Mouse (Mus musculus) layer of hippocampus, adult 9-11 months (tissue): ENCODE results near the gene Ap3b2.
"Not testable (repeated sequence)": the region's sequence is repeated elsewhere in the genome, so short reads cannot be mapped to it uniquely, and the experiment has no call there.

Experiments
- DNase-seq: peaks from one replicate; pipeline ENCODE4 v3.0.0; 2022

Gene Ap3b2

DNA sequence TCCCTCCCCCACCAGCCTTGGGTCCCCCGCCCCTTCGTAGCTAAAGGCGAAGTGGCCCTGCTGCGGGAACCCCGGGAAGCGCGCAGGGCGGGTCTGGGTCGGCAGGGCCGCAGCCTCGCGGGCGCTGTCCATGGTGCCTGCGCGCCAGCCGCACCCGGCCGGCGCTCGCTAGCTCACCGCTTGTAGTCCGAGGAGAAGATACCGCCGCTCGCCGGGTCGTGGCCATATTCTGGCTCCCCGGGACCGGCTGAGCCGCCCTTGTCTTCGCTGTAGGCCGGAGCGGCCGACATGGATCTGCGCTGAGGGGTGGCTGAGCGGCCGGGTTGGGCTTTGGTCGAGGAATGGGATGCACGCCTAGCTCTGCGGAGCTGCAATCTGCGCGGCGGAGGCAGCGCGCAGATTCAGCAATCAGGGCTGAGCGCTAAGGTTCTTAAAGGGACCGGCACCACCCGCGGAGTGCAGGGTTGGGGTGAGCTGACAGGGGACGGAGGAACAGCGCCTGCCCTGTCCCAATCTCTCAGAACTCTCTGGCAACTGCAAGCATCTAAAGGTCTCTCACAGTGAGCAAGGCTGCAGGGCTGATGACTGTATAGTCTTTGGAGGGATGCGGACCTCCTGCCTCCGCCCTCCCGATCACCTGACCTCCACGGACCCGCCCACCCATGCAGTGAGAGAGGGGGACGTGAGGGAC lies at the start of gene Ap3b2:
TSS of gene Ap3b2 (minus strand) at position 595 of the 691 bp plus-strand sequence.
- peak; percentile 48 for DNase-seq

DNA sequence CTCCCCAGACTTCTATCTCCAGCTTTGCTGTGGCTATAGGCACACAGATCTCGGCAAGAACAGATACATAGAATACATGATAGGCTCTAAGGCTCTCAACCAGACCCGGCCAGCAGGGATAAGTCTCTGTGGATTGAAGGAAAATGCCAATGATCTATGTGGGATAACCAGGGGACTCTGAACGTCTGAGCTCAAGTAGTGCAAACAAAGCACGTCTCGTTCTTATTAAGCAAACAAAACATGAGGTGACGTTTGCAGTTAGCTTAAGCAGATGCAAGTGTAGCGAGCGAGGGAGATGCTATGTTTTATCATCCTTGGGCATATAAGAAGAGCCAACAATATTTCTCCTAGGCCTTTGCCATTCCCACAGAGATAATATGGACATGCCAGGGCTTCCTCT lies 49.2 kb upstream of the Ap3b2 start:
- DNase-seq = no peak

DNA sequence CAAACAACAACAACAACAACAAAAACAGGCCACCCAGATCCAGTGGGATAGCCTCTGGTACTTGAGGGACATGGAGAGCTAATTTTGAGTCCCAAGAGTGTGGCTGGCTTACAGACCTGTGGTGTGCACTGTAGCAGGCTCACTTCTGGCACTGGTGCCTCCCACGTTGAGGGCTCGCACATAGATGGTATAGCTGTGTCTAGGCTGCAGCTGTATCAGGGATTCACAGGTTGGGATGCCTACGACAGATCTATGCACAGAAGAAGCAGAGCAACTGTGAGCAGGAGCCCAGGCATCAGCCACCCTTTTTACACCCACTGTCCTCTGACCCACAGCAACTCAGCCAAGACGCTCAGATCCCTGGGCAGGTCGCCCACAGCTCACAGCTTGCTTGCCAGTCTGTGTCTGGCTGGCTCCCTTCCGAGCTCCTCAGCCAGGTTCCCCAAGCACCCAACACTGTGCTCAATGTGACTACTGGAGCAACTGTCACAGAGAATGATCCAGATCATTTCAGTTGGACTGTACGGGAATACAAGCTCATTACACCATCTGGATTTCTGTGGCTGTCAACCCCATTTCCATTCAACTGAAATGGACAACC lies 48.3 kb upstream of the Ap3b2 start:
- peak; percentile 81 for DNase-seq

DNA sequence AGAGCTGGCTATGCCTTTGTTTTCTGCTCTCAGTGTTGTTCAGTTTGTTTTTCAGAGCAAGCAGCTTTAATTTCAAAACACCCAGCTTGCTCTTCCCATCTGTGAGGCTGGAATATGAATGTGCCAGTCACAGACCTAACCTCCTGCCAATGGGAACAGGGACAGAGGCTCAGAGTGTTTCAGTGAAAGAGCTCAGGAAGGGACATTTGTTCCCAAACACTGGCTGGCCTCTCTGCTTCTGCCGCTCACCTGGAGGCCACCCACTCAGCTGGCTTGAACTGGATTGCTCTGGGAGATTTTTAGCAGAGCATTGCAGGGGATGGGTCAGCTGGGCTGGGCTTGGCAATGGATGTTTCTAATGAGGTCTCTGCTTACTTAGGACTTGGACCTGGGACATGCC lies 47.3 kb upstream of the Ap3b2 start:
- DNase-seq = no peak

DNA sequence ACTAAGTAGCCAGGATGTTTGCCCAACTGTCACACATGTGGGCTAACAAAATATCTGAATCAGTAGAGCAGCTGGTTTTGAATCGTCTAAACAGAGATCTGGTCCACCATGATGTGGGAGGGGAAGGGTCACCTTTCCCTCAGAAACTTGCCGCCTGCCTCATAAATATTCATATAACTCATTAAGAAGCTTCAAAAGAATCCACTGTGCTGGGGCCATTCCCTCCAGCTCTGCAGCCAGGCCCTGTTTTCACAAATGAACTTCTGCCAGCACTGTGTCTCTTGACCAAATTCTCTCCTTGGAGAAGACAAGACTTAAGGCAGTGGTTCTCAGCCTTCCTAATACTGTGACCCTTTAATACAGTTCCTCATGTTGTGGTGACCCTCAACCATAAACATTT lies 45.8 kb upstream of the Ap3b2 start:
- peak; percentile 26 for DNase-seq

DNA sequence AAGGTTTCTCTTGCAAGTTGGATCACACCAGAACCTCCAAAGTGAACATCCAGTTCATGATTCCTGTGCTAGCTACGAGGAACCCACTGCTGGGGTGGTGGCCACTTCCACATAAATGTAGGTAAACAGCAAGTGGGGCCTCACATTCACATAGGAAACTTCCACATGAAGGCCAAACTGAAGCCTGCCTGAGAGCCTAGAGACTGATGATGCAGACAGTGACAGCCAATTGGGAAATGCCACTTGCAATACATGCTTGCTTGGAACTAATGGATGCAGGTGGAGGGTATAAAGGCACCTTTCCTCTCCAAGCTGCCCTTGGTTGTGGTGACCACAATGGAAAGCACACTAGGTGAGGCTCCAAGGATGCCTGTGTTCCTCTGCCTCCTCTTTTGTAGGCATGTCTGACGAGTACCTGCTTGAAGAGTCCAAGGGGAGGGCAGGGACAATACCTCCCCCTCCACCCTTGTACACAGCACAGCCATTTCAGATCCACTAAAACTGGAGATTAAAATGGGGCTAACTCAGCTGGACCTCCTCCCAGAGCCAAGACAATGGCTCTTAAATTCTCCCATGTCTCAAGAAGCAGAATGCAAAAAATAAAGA lies 44.4 kb upstream of the Ap3b2 start:
- peak; percentile 34 for DNase-seq

DNA sequence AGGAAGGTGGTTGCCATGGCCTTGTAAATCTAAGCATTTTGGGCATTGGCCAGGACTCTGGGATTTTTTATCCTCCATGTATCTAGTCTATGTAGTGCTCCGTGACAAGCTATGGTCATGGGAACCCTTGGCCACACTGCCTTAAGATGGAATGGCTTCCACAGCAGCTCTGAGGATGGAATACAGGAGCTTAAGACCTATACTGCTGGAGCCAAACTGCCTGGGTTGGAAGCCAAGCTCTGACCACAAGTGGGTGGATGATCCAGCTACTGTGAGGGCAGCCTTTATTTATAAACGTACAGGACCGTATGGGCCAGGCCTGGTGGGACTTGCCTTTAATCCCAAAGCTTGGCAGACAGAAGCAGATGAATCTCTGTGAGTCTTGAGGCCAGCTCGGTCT lies 42.8 kb upstream of the Ap3b2 start:
- no peak for DNase-seq

DNA sequence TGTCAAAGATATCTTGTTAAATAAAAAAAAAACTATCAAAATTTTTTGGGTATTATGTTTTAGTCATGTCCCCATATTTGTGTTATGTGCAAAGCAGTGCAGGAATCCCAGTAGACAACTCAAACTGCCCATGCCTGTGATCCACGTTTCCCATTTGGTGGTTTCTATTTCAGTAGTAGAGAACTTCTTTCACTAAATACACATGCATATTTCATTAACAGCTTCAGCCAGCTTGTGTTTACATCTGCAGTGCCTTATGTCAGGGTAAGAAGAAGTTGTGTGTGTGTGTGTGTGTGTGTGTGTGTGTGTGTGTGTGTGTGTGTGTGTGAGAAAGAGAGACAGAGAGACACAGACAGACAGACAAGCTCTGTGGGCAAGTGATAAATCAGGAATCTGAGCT lies 37.7 kb upstream of the Ap3b2 start:
- DNase-seq = no peak

DNA sequence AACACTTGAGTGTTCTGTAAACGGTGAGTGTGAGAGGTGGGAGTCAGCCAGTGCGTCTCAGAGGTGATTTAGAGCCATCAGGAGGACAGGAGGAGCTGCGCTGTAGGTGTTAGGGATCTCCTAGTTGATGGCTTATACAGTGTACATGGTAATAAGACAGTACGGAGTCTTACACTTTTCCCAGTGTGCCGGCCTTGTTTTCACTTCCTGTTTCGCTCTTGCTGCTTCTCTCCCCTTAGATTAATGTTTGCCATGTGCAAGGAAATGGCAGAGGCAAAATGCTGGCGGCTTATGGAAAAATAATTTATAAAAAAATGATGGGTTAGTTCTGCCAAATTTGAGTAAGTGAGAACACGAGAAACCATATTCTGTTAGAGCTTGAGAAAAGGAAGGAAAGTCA lies 35.2 kb upstream of the Ap3b2 start:
- no peak for DNase-seq

DNA sequence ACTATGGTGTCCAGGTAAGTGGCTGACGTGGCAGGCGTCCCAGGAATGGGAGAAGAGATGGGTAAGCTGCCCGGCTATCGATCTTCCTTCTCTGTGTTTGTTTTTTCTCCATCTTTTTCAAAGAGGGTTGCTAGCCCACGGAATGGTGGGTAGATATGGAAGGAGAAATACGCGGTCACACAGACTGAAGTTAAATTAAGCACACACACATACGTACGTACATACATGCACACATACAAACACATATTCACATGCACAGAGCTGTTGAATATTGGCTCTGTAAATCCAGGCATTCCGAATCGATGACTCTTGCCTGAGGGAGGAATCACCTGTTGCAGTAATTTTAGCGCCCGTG lies 29.9 kb upstream of the Ap3b2 start:
- no peak for DNase-seq

DNA sequence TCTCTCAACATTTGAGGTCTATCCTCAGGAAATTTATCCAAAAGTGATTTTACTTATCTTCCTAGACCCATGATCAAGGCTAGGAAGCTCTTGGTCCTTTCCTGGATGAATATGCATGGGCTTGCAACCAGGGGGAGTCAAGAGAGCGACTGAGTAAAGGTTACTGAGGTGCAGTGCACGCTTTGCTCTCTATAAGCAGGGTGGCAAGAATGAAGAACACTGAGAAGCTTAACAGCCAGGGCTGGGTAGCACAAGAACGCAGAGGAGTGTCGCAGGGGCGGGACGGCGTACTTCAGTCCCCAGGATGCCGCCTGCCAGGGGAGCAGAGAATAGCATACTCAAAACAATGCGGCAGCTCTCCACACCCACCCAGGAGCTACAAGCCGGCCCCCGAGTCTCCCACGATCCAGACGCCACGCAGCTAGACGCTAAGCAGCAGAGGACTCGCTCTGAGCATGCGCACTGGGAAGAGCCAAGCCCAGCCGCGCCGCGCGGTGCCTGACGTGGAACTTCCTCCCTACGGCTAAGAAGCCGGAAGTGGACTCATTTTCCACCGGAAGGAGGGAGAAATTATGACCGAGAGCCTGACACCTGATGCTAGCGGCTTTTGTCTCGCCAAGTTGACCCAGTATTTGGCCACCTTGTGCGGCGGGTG lies 29.4 kb upstream of the Ap3b2 start:
- peak; percentile 92 for DNase-seq

DNA sequence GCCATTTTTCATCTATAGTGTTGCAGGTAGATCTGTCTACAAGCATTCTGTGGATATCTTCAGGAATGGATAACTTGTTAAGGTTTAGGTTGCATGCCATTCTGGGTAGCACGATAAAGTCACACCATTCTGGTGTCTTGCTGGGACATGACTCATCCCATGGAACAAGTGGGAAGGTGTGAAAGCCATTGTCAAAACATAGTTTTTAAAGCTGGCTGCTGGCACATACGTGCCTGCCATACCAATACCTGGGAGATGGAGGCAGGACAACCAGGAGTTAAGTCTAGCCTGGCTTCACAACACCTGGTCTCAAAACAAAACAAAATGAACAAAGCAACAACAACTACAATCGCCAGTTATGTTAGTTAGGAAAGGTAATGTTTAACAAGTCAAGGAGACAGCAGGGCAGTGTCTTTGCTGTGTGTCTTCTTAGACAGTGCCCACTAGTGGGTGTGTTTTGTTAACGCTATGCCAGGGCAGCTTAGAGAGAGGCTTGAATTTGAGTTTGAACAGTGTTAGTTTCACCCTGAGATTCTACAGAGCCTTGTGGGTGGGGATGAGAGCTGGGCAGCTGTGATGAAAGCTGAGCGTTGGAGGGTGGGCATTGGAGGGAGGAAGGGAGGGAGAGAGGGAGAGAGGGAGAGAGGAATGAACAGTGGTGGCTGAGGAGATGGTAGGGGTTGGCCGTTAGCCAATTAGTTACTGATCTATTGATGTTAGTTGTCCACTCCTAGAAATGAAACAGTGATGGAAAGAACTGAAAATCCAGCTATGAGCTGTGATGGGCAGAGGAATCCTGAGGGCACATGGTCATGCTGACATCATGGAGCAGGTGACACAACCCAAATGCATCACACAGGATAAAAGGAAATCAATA lies 22.7 kb upstream of the Ap3b2 start:
- no peak for DNase-seq

DNA sequence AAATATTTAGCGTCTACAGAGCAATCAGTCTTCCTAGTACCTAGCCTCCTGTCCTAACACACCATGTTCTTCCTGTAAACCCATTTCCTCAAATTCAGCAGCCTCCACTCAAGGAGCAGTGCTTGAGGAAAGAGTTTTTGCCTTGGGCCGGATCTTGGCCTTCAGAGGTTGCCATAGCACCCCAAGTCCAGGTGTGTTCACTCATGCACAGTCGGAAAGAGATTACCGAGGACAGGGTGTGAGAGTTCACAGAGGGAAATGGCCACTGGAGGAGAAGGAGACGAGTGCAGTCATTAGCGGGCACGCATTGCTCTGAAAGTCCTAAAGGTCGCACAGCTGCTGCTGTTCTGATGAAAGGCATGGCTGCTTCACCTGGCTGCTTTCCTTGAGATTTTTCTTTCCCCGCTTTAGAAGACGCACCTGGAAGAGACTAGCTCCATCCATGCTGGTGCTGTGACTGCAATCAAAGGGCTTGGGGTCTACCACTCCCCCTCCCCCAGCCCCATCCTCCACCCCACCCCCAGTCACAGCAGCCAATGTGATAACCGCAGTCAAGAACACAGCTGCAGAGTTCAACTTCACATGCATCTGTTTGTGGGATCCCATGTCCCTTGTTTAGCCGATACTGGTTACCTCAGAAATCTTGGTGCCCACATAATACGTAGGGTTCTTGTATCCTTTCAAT lies 21.3 kb upstream of the Ap3b2 start:
- no peak for DNase-seq

DNA sequence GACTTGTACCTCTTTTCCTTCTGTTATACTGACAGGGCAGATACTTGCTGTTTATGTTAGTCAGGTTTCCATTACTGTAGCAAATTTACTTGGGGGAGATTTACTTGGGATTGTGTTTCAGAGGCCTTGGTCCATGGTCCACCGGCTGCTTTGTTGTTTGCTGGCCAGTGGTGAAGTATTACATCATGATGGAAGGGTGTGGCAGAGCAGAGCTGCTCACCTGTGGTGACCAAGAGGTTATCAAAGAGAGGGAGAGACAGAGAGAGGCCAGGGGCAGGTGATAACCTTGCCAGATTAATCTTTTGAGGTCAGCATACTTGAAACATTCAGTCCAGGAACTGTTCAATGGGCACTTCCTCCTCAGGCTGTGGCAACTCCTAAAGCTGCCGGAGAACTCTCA lies 7.3 kb upstream of the Ap3b2 start:
- no peak for DNase-seq

DNA sequence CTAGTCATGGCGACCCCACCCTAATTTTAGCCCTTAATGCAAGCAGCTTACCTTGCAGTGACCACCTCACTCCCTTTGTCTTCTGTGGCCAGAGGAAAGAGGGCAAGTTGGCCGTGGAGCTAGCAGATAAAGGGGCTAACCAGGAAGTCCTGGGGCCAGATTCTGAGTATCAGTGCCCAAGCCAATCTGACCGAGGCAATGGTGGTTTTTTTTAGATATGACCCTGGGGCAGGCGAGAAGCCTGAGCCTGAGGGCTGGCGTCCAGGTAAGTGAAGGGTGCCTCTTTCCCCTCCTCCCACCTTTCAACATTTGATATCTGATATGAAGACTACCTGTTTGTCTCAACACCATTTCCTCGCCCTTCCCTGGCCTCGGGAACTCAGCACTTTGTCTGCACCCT lies 4.5 kb upstream of the Ap3b2 start, which contains the start of gene BC048679:
TSS of gene BC048679 (minus strand) at position 101 of the 400 bp plus-strand sequence.
- no peak for DNase-seq

DNA sequence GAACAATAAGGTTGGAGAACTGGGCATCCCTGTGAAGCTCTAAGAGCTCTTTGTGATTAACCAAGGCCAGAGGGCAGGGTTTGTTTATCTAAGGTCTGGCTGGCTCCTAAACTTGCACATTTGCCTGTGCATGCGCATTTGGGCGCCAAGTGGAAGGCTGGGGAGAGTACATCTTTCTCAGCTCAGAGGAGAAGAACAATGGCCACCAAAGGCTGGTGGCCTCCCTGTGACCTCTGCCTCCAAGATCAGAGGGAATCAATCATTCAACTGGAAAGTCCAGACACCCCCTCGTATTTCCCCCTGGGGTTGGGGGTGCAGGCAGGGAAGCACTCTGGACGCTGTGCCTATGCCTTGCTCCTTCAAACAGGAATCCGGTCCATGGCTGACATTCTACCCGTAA lies 3.4 kb upstream of the Ap3b2 start:
- DNase-seq = no peak

DNA sequence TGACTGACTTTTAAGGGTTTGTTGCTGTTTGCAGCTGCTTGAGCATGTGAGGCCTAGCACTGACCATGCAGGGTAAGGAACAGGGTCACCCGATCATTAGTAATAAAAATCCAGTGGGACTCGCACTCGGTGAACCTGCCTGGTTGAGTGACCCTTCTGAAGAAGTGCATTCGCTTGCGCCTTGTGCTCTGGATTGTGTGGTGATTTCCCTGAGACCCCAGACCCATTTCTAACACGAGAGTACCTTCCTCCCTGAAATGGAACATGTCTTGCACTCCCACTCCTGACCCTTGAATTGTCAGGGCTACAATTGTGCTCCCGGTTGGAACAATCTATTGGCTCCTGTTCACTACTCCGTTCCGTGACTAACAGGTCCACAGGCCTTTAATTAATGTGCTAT lies 1.1 kb downstream of the Ap3b2 start:
- DNase-seq = no peak

DNA sequence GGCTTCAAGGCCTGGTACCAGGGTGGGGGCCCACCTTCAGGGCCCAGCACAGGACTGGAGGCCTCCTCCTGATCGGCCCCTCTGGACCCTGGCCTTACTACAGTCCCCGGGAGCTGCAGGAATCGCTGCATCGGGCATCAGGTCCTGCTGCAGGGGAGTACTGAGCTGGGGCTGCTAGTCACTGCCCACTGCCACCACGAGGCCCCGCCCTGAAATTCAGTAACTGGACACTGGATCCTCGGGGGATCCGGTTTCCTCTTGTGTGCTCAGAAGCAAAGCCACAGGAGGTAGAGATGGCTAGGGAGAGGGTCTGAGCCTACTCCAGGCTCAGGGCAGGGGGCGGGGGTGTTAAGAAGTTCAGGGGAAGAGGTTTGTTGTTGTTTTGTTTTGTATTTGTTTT lies 4.1 kb downstream of the Ap3b2 start:
- no peak for DNase-seq

DNA sequence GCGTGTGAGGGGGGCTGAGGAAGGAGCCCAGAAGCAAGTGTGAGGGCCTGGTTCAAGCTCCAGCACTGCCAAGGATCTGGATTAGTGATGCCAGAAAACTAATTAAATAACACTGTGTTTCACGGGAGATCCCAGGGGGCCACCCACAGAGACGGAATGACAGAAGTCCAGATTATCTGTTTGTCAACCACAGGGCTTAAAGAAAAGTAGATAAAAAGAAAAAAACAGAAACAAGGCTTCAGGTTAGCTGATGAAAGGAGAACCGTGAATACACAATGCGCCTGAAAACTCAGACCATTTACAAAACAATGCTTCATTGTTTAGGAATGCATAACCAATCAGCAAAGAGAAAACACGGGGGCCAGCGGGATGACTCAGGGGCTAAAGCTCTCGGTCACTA lies 12.9 kb downstream of the Ap3b2 start:
- DNase-seq = no peak

DNA sequence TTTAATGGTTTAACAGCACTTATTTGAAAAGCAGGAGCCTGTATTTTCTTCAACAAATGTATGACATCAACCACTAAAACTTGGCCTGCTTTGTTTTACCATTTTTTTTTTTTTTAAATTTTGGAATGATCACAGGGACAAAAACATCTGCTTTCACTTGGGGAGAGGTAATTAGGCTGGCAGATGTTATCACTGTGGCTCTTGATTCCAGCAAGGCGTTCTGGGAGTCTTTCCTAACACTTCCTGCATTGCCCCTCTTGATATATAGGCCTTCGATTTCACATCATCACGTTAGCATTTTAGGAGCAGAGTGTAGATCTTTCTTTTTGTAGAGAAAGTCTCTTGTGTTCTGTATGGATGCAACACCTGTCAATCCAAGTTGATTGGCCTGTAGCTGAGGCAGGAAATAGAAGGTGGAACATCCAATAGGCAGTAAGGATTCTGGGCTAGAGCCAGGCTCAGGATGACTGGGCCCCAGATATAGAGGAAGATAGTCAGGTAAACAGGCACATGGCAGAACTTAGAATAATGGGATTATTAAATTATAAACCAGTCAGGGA lies 14.1 kb downstream of the Ap3b2 start:
- no peak for DNase-seq

DNA sequence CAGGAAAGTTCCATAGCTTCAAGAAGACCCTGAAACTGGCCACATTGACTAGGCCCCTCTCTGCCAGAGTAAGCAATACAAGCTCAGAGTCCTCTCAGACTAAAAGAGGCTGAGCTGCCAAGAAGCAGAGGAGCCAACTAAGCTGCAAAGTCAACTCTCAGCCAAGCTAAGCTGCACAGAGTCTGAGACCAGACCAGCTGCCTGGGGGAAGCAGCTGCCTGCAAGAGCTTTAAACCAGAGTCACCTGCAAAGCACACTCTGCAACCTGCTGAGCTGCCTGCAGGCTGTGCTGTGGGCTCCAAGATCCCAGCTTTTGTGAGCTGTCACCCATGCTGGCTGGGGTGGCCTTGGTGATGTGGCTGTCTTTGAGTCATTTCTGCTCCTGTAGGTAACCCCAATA lies 15.5 kb downstream of the Ap3b2 start:
- DNase-seq = not testable (repeated sequence)

DNA sequence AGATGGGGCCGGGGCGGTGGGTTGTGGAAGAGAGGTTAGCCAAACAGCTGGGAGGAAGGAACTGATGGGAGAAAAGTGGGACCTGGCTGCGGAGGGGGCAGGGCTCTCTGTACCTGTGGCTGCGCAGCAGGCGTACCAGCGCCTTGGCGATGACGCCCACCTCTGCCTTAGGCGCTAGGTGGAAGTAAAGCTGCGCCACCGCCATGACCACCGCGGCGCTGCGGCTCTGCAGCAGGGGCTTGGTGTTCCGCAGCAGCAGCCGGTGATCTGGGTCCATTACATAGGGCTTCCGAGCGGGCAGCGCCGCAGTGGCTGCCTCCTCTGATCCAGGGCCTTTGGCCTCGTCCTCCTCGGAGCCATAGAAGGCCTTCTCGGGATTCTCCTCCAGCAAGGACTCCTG lies 16.9 kb downstream of the Ap3b2 start:
- DNase-seq = no peak
